Mouse (Mus musculus): ENCODE measurements around the gene Arxes2. TPM values are rescaled to one million over a fixed set of nuclear protein-coding genes. Genes with fewer than 3 reads are reported as not detected.
"Not testable (repeated sequence)": the region's sequence is repeated elsewhere in the genome, so short reads cannot be mapped to it uniquely, and the experiment has no call there.

Arxes2 gene
- polyA plus RNA-seq, 1 experiment from 2014 or later, result 27.0 TPM

DNA sequence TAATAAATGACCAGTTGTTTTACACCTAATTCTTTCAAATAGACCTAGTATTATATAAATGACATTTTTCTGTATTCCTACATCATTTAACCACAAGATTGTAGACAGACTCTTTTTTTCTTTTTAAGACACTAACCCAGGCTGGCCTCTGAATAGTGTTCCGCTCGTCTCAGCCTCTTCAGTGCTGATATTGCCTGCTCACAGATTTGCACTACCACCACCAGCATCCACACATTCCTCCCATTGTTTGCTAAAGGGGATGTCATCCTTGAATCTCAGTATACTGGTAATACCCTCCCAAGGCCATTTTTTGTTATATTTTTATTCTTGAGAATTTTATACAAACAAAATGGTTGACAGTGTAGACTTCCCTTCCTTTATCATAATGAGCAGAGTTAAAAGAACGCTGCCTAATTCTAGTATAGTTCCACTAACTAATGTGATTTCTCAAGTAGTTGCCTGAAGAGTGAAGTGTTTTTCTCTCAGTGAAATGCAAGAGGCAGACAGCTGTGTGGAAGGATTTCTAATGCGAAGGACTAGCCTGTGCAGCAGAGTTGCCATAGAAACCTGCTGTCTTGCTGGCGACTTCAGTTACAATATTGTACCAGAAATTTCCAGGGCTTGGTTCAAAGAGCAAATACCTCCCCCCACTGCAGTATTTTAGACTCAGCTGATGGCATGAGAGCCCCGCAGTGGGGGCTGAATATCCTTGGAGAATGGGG is 8.9 kb upstream of the Arxes2 start:
- H3K4me1 ChIP-seq (replicated peaks; ENCODE audit: control insufficient read depth, insufficient read depth), result no peaks in the 10 kb centered on the region
- no peak for TF ChIP-seq EP300 (optimal IDR thresholded peaks at IDR 0.05)
- no peak for TF ChIP-seq CTCF (IDR thresholded peaks at IDR 0.05; ENCODE audit: low read depth)
- 73% methylated on average over 6 of the region's 6 CpGs for WGBS
- no peak overlapping the region for H3K9ac ChIP-seq (ENCODE audit: low read length)
- no peaks in the 10 kb centered on the region for H3K27me3 ChIP-seq (ENCODE audit: control insufficient read depth, insufficient read depth, low read length)
- H3K27ac ChIP-seq (replicated peaks), result no peak overlapping the region
- H3K4me2 ChIP-seq (replicated peaks; ENCODE audit: low read depth), result no peak overlapping the region
- DNase-seq (ENCODE audit: low spot score) (no peak), ATAC-seq (ENCODE audit: low FRiP score, low TSS enrichment) (no peak)
- H3K36me3 ChIP-seq (ENCODE audit: control insufficient read depth, insufficient read depth, low read length), result no peaks in the 10 kb centered on the region
- no peak overlapping the region for H3K4me3 ChIP-seq (ENCODE audit: low read depth, low read length)
- no peaks in the 10 kb centered on the region for H3K9me3 ChIP-seq (ENCODE audit: control insufficient read depth, low read length)

DNA sequence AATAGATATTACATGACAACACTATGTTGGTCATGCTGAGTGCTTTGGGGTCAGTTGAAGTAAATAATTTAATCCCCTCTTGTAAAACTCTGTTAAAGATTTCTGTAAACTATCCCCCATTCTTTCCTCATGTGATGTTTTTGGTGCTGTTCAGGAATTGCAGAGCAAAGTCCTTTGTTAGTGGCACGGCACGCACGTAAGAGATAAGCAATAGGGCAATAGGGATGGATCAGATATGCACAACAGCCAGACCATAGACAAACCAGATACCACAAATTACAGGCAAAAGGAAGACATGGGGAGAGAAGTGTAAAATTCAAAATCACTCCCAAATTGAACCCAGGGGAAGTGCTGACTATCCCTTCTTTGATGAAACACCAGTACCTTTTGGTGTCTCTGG is 7.4 kb upstream of the Arxes2 start:
- Histone ChIP-seq H3K4me2 (replicated peaks; ENCODE audit: low read depth) (no peak overlapping the region), H3K9ac (ENCODE audit: low read length) (no peak overlapping the region), H3K4me3 (ENCODE audit: low read depth, low read length) (no peak overlapping the region), H3K27ac (replicated peaks) (no peak overlapping the region), H3K9me3 (ENCODE audit: control insufficient read depth, low read length) (no peaks in the 10 kb centered on the region), H3K36me3 (ENCODE audit: control insufficient read depth, insufficient read depth, low read length) (no peaks in the 10 kb centered on the region), H3K27me3 (ENCODE audit: control insufficient read depth, insufficient read depth, low read length) (no peaks in the 10 kb centered on the region), H3K4me1 (replicated peaks; ENCODE audit: control insufficient read depth, insufficient read depth) (no peaks in the 10 kb centered on the region)
- no peak for TF ChIP-seq EP300 (optimal IDR thresholded peaks at IDR 0.05)
- TF ChIP-seq CTCF (IDR thresholded peaks at IDR 0.05; ENCODE audit: low read depth), result no peak
- DNase-seq (ENCODE audit: low spot score), result no peak
- WGBS, result 85% methylated on average over 3 of the region's 3 CpGs
- no peak for ATAC-seq (ENCODE audit: low FRiP score, low TSS enrichment)

DNA sequence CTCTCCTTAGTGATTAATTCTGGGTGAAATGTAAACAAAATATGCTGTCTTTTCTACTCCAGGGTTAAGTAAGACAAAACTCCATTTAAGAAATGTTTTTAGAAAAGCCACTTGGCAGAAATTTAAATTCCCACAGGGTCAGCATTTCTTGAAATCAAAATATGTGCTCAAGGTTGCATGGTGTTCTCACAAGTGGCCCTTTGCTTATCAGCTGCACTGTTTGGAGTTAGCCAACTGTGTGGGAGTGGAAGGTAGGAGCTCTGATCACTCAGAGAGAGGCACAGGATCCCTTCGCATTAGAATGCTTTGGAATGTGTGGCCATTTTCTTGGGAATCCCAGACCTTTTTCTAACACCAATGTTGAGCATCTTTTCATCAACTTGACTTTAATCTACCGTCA is 3.0 kb upstream of the Arxes2 start:
- DNase-seq (ENCODE audit: low spot score) (no peak), ATAC-seq (ENCODE audit: low FRiP score, low TSS enrichment) (no peak)
- no peaks in the 10 kb centered on the region for H3K9me3 ChIP-seq (ENCODE audit: control insufficient read depth, low read length)
- H3K9ac ChIP-seq (ENCODE audit: low read length), result no peak overlapping the region
- H3K4me2 ChIP-seq (replicated peaks; ENCODE audit: low read depth), result no peak overlapping the region
- no peaks in the 10 kb centered on the region for H3K27me3 ChIP-seq (ENCODE audit: control insufficient read depth, insufficient read depth, low read length)
- 62% methylated on average over 2 of the region's 2 CpGs for WGBS
- TF ChIP-seq EP300 (optimal IDR thresholded peaks at IDR 0.05) (no peak), CTCF (IDR thresholded peaks at IDR 0.05; ENCODE audit: low read depth) (no peak)
- H3K4me1 ChIP-seq (replicated peaks; ENCODE audit: control insufficient read depth, insufficient read depth), result no peaks in the 10 kb centered on the region
- H3K36me3 ChIP-seq (ENCODE audit: control insufficient read depth, insufficient read depth, low read length), result no peaks in the 10 kb centered on the region
- H3K4me3 ChIP-seq (ENCODE audit: low read depth, low read length), result no peak overlapping the region
- no peak overlapping the region for H3K27ac ChIP-seq (replicated peaks)

DNA sequence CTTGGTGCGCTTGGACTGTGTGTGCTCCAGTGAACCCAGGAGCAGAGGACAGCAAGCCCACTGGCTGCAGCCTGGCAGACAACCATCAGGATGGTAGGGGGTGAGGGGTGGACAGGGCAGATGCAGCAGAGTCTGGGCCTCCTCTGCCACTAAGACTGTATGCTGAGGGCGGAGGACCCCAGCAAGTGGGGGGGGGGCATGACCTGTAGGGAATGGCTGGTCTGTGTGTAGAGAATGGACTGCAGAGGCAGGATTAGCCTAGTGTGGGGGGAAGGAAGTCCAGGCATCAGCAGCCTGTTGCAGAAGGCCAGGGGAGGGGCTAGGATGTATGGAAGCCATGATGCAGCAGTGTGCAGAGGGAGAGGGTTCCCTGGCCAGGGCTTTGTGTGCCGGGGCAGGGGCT is 431 bp upstream of the Arxes2 start:
- not testable (repeated sequence) for H3K4me3 ChIP-seq (ENCODE audit: low read depth, low read length); H3K9me3 ChIP-seq (ENCODE audit: control insufficient read depth, low read length); DNase-seq (ENCODE audit: low spot score); H3K4me1 ChIP-seq (replicated peaks; ENCODE audit: control insufficient read depth, insufficient read depth); H3K36me3 ChIP-seq (ENCODE audit: control insufficient read depth, insufficient read depth, low read length); H3K27ac ChIP-seq (replicated peaks); H3K4me2 ChIP-seq (replicated peaks; ENCODE audit: low read depth); H3K9ac ChIP-seq (ENCODE audit: low read length); H3K27me3 ChIP-seq (ENCODE audit: control insufficient read depth, insufficient read depth, low read length)
- peak; percentile 64 for ATAC-seq (ENCODE audit: low FRiP score, low TSS enrichment)
- 56% methylated on average over 2 of the region's 3 CpGs for WGBS

DNA sequence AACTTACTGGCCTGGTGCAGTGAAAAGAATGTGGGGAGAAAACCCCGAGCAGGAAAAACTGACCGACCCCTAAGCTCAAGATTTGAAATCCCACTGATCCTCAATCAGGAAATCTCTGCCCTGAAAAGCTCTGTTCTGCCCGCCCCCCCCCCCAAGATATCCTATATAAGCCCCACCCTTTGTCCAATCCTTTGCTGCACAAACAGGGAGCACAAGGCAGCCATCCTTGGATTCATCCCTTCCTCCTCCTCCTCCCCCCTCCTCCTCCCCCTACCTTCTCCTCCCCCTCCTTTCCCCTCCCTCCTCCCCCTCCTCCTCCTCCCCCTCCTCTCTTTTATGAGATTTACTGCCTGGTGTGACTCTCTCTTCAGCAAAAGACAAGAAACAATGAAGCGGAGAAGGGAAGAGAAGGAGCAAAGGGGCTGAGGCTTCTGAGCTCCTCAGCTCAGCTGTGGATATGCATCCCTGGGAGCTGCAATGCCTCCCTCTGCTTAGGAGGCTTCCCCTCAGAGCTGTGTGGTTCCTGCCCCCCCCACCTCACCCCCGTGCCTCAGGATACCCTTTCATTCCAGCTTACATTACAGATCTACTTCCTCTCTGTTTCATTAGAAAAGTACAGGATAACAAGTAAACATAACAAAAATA is 13.7 kb downstream of the Arxes2 start:
- TF ChIP-seq EP300 (optimal IDR thresholded peaks at IDR 0.05) (no peak), CTCF (IDR thresholded peaks at IDR 0.05; ENCODE audit: low read depth) (no peak)
- Histone ChIP-seq H3K4me2 (replicated peaks; ENCODE audit: low read depth) (no peak overlapping the region), H3K27ac (replicated peaks) (no peak overlapping the region), H3K4me1 (replicated peaks; ENCODE audit: control insufficient read depth, insufficient read depth) (no peaks in the 10 kb centered on the region), H3K27me3 (ENCODE audit: control insufficient read depth, insufficient read depth, low read length) (no peaks in the 10 kb centered on the region), H3K9me3 (ENCODE audit: control insufficient read depth, low read length) (no peaks in the 10 kb centered on the region), H3K4me3 (ENCODE audit: low read depth, low read length) (no peak overlapping the region), H3K36me3 (ENCODE audit: control insufficient read depth, insufficient read depth, low read length) (no peaks in the 10 kb centered on the region), H3K9ac (ENCODE audit: low read length) (no peak overlapping the region)
- 61% methylated on average over 5 of the region's 5 CpGs for WGBS
- DNase-seq (ENCODE audit: low spot score) (no peak), ATAC-seq (ENCODE audit: low FRiP score, low TSS enrichment) (no peak)

DNA sequence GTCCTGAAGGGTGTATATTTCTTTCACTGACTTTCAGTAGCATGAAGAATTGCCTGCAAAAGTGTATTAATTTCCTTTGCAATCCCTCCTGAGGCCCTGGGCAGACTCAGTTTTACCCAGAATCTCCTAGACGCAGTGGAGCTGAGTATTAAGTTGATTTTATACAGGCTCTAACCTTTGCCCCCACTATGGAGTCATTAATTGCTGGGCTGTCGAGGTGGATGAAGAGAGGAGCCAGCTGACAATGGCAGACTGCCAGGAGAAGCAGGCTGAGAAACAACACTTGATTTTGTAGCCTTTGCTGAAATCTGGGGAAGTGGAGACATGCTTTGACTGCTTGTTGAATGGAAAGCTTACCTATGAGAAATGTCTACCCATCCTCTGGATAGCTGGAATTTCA is 20.8 kb downstream of the Arxes2 start:
- no peak for ATAC-seq (ENCODE audit: low FRiP score, low TSS enrichment)
- H3K4me2 ChIP-seq (replicated peaks; ENCODE audit: low read depth), result no peak overlapping the region
- H3K9me3 ChIP-seq (ENCODE audit: control insufficient read depth, low read length), result no peaks in the 10 kb centered on the region
- H3K27me3 ChIP-seq (ENCODE audit: control insufficient read depth, insufficient read depth, low read length), result no peaks in the 10 kb centered on the region
- no peak overlapping the region for H3K27ac ChIP-seq (replicated peaks)
- no peak overlapping the region for H3K9ac ChIP-seq (ENCODE audit: low read length)
- DNase-seq (ENCODE audit: low spot score), result no peak
- WGBS, result 21% methylated on average over 2 of the region's 2 CpGs
- H3K4me3 ChIP-seq (ENCODE audit: low read depth, low read length), result no peak overlapping the region
- H3K36me3 ChIP-seq (ENCODE audit: control insufficient read depth, insufficient read depth, low read length), result no peaks in the 10 kb centered on the region
- TF ChIP-seq CTCF (IDR thresholded peaks at IDR 0.05; ENCODE audit: low read depth) (no peak), EP300 (optimal IDR thresholded peaks at IDR 0.05) (no peak)
- H3K4me1 ChIP-seq (replicated peaks; ENCODE audit: control insufficient read depth, insufficient read depth), result no peaks in the 10 kb centered on the region

Data from stomach, postnatal 0 days (tissue).